Mouse (Mus musculus): ENCODE data around the gene Zfp628. TPM values are rescaled to one million over a fixed set of nuclear protein-coding genes. Genes with fewer than 3 reads are reported as not detected.

Gene Zfp628
- total and polyA plus RNA-seq, 3 experiments: 2.5 to 17.6 TPM; not detected in 1

DNA sequence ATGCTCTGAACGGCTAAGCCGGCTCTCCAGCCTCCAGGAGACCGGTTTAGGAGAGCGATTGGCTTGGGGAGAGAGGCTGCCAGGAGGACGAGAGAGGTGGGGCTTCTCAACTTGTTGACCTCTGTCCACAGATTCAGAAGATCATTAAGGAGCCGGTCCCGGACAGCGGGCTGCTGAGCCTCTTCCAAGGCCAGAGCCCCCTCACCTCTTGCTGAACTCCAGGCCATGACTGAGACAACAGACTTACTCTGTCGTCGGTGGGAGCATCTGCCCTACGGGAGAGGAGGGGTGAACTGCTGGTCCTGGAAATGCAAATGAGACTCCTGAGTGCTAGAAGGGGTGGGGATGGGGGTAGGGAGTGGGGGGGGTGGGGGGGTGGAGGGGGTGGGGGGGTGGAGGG is 19.8 kb upstream of the Zfp628 start:
- no peak for TF ChIP-seq ELF1 (IDR thresholded peaks at IDR 0.05; ENCODE audit: low read depth, low read length)
- no peak for TF ChIP-seq E2F4 (IDR thresholded peaks at IDR 0.05; ENCODE audit: borderline replicate concordance, low read depth, low read length)
- no peak for TF ChIP-seq MYB (IDR thresholded peaks at IDR 0.05; ENCODE audit: low read depth, low read length)
- no peak for TF ChIP-seq TAL1 (IDR thresholded peaks at IDR 0.05; ENCODE audit: low read length)
- TF ChIP-seq EP300 (IDR thresholded peaks at IDR 0.05; ENCODE audit: low read depth in 1 of 2, low read length in 2 of 2): no peak
- TF ChIP-seq POLR2AphosphoS2 (IDR thresholded peaks at IDR 0.05; ENCODE audit: low read length): no peak
- no peak for TF ChIP-seq TBP (IDR thresholded peaks at IDR 0.05; ENCODE audit: low read depth, low read length)
- TF ChIP-seq NRF1 (IDR thresholded peaks at IDR 0.05; ENCODE audit: insufficient read depth, low read depth, low read length, poor library complexity, severe bottlenecking): no peak
- no peak for TF ChIP-seq ZC3H11A (IDR thresholded peaks at IDR 0.05; ENCODE audit: low read depth, low read length)
- TF ChIP-seq CHD2 (IDR thresholded peaks at IDR 0.05; ENCODE audit: low read length): no peak
- no peaks in the 10 kb centered on the region for H3K79me2 ChIP-seq (ENCODE audit: control insufficient read depth, insufficient read depth, low read length, poor library complexity)
- H3K9me3 ChIP-seq (replicated peaks; ENCODE audit: insufficient read depth, low read length): no peaks in the 10 kb centered on the region
- no peak overlapping the region for H3K9ac ChIP-seq (ENCODE audit: control insufficient read depth, low read depth, low read length, poor library complexity, severe bottlenecking)
- no peaks in the 10 kb centered on the region for H3K4me1 ChIP-seq (ENCODE audit: control insufficient read depth in 1 of 2, insufficient read depth in 2 of 2, low read length in 2 of 2)
- H3K27me3 ChIP-seq (ENCODE audit: control insufficient read depth in 1 of 2, insufficient read depth in 2 of 2, low read length in 2 of 2): no peaks in the 10 kb centered on the region
- no peak overlapping the region for H3K4me3 ChIP-seq (ENCODE audit: control insufficient read depth in 1 of 2, insufficient read depth in 1 of 2, low read depth in 2 of 2, low read length in 2 of 2)
- H3K36me3 ChIP-seq (ENCODE audit: control insufficient read depth in 1 of 2, insufficient read depth in 2 of 2, low read length in 2 of 2): no peaks in the 10 kb centered on the region
- DNase-seq (ENCODE audit: low read depth, low spot score): no peak
- H3K27ac ChIP-seq (ENCODE audit: control insufficient read depth, low read depth, low read length): no peak overlapping the region

DNA sequence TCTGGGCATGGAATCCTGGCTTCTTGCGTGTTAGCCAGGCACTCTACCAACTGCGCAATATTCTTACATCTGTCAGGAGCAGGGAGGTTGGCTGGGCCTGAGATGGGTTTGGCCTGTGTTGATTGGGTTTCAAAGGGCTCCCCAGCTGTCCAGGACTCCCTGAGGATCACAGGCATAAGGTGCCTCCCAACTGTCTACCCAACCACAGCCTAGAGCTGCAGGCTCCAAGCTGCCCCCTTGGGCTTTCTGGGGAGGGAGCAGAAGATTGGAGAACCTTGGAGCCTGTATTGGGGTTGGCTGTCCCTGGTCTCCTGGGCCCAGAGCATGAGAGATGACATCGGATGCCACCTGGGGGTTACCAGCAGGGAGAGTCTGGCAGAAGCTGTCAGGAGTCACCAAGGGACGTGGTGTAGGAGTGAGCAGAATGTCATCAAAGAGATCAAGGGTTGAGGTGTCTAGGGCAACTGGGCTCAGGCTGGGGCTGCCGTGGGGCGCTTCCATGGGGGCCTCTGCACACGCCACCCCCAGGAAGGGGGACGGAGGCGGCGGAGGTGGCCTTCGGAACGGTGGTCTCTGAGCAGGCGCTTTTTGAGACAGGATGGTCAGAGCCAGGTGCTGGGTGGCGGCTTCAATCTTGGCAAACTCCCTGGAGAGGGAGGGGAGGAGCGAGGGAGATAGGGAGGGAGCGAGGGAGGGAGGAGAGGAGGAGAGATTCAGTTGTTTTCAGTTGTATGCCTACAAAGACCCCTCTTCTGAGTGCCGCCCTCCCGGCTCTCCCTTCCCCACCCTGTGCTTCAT is 16.0 kb upstream of the Zfp628 start:
- no peak overlapping the region for H3K27ac ChIP-seq (ENCODE audit: control insufficient read depth, low read depth, low read length)
- no peaks in the 10 kb centered on the region for H3K27me3 ChIP-seq (ENCODE audit: control insufficient read depth in 1 of 2, insufficient read depth in 2 of 2, low read length in 2 of 2)
- no peaks in the 10 kb centered on the region for H3K79me2 ChIP-seq (ENCODE audit: control insufficient read depth, insufficient read depth, low read length, poor library complexity)
- no peak for DNase-seq (ENCODE audit: low read depth, low spot score)
- H3K36me3 ChIP-seq (ENCODE audit: control insufficient read depth in 1 of 2, insufficient read depth in 2 of 2, low read length in 2 of 2): no peaks in the 10 kb centered on the region
- H3K9ac ChIP-seq (ENCODE audit: control insufficient read depth, low read depth, low read length, poor library complexity, severe bottlenecking): no peak overlapping the region
- H3K4me3 ChIP-seq (ENCODE audit: control insufficient read depth in 1 of 2, insufficient read depth in 1 of 2, low read depth in 2 of 2, low read length in 2 of 2): no peak overlapping the region
- TF ChIP-seq JUND (IDR thresholded peaks at IDR 0.05; ENCODE audit: low read depth, low read length) (no peak), TAL1 (IDR thresholded peaks at IDR 0.05; ENCODE audit: low read length) (no peak), RAD21 (IDR thresholded peaks at IDR 0.05; ENCODE audit: low read depth, low read length) (no peak), SIN3A (IDR thresholded peaks at IDR 0.05; ENCODE audit: low read length) (no peak), MAX (IDR thresholded peaks at IDR 0.05; ENCODE audit: low read length) (no peak), MEF2A (IDR thresholded peaks at IDR 0.05; ENCODE audit: extremely low read depth, insufficient replicate concordance, low read depth, low read length, poor library complexity, severe bottlenecking) (no peak), ETS1 (IDR thresholded peaks at IDR 0.05; ENCODE audit: low read depth, low read length) (no peak), GATA1 (IDR thresholded peaks at IDR 0.05; ENCODE audit: low read depth, low read length) (no peak), NRF1 (IDR thresholded peaks at IDR 0.05; ENCODE audit: insufficient read depth, low read depth, low read length, poor library complexity, severe bottlenecking) (no peak), USF1 (IDR thresholded peaks at IDR 0.05; ENCODE audit: low read depth, low read length) (no peak), BHLHE40 (IDR thresholded peaks at IDR 0.05; ENCODE audit: borderline replicate concordance, low read depth, low read length) (no peak), POLR2AphosphoS5 (IDR thresholded peaks at IDR 0.05; ENCODE audit: borderline replicate concordance, low read depth, low read length) (no peak), SMC3 (IDR thresholded peaks at IDR 0.05; ENCODE audit: low read depth, low read length) (no peak), POLR2AphosphoS2 (IDR thresholded peaks at IDR 0.05; ENCODE audit: low read length) (no peak), CHD1 (IDR thresholded peaks at IDR 0.05; ENCODE audit: low read depth, low read length) (no peak), MYB (IDR thresholded peaks at IDR 0.05; ENCODE audit: low read depth, low read length) (no peak), ZKSCAN1 (IDR thresholded peaks at IDR 0.05; ENCODE audit: low read depth, low read length) (no peak), ZNF384 (IDR thresholded peaks at IDR 0.05; ENCODE audit: low read depth, low read length) (no peak)
- H3K4me1 ChIP-seq (ENCODE audit: control insufficient read depth in 1 of 2, insufficient read depth in 2 of 2, low read length in 2 of 2): no peaks in the 10 kb centered on the region
- no peaks in the 10 kb centered on the region for H3K9me3 ChIP-seq (replicated peaks; ENCODE audit: insufficient read depth, low read length)

Data from MEL (cell line).